Mouse (Mus musculus): ENCODE measurements around the gene Snx11. TPM values are rescaled to one million over a fixed set of nuclear protein-coding genes. Genes with fewer than 3 reads are reported as not detected.
A peak's percentile ranks its signal among the peaks of the same experiment; 100 is the strongest.

Snx11 gene
- polyA plus RNA-seq, 1 experiment from 2014 or later: 20.4 TPM

- Histone ChIP-seq H3K27me3 (no peaks in the 10 kb centered on the region), H3K36me3 (no peaks in the 10 kb centered on the region), H3K9me3 (replicated peaks) (no peaks in the 10 kb centered on the region), H3K27ac (no peak overlapping the region), H3K9ac (no peak overlapping the region), H3K4me3 (replicated peaks) (no peak overlapping the region), H3K4me1 (no peaks in the 10 kb centered on the region), H3K4me2 (no peak overlapping the region)
- 96% methylated on average over 2 of the region's 2 CpGs for WGBS
- no peak for ATAC-seq (replicated peaks; ENCODE audit: low FRiP score)
Measured at GRCm38 (mm10) chr11:96755298-96755697, 22.1 kb downstream of the Snx11 start.

- Histone ChIP-seq H3K27me3 (0 out of 2 replicates have a peak, but pooled peaks cover 2% of the 10 kb centered on the region), H3K27ac (no peak overlapping the region), H3K9ac (no peak overlapping the region), H3K4me1 (peaks cover 14% of the 10 kb centered on the region), H3K4me3 (replicated peaks) (no peak overlapping the region), H3K36me3 (no peaks in the 10 kb centered on the region), H3K4me2 (no peak overlapping the region), H3K9me3 (replicated peaks) (no peaks in the 10 kb centered on the region)
- 50% methylated on average over 3 of the region's 3 CpGs for WGBS
- ATAC-seq (replicated peaks; ENCODE audit: low FRiP score): no peak
Measured at GRCm38 (mm10) chr11:96747555-96747954, 29.8 kb downstream of the Snx11 start.

GRCm38 (mm10) chr11:96746648-96747047 is 30.7 kb downstream of the Snx11 start:
- H3K9me3 ChIP-seq (replicated peaks): no peaks in the 10 kb centered on the region
- no peaks in the 10 kb centered on the region for H3K36me3 ChIP-seq
- no peak overlapping the region for H3K4me3 ChIP-seq (replicated peaks)
- ATAC-seq (replicated peaks; ENCODE audit: low FRiP score): no peak
- no peak overlapping the region for H3K4me2 ChIP-seq
- H3K9ac ChIP-seq: no peak overlapping the region
- peaks cover 20% of the 10 kb centered on the region for H3K4me1 ChIP-seq
- H3K27me3 ChIP-seq: peaks cover 8% of the 10 kb centered on the region; the same call in 1 of the 2 replicates
- H3K27ac ChIP-seq: no peak overlapping the region
- 74% methylated on average over 6 of the region's 6 CpGs for WGBS

- WGBS: 72% methylated on average over 4 of the region's 4 CpGs
- Histone ChIP-seq H3K9ac (no peak overlapping the region), H3K4me1 (peaks cover 31% of the 10 kb centered on the region), H3K4me3 (replicated peaks) (no peak overlapping the region), H3K4me2 (no peak overlapping the region), H3K27me3 (peaks cover 18% of the 10 kb centered on the region), H3K27ac (peak overlapping the region; percentile 78), H3K9me3 (replicated peaks) (no peaks in the 10 kb centered on the region), H3K36me3 (no peaks in the 10 kb centered on the region)
- ATAC-seq (replicated peaks; ENCODE audit: low FRiP score): no peak
Measured at GRCm38 (mm10) chr11:96743891-96744290, 33.5 kb downstream of the Snx11 start.

- H3K9ac ChIP-seq: no peak overlapping the region
- no peak overlapping the region for H3K4me3 ChIP-seq (replicated peaks)
- H3K36me3 ChIP-seq: no peaks in the 10 kb centered on the region
- no peaks in the 10 kb centered on the region for H3K9me3 ChIP-seq (replicated peaks)
- peak overlapping the region; percentile 78 for H3K27ac ChIP-seq
- H3K4me1 ChIP-seq: peaks cover 35% of the 10 kb centered on the region
- 53% methylated on average over 11 of the region's 11 CpGs for WGBS
- no peak for ATAC-seq (replicated peaks; ENCODE audit: low FRiP score)
- peak overlapping the region; percentile 30; the same call in 1 of the 2 replicates for H3K4me2 ChIP-seq
- peaks cover 22% of the 10 kb centered on the region for H3K27me3 ChIP-seq
Measured at GRCm38 (mm10) chr11:96743000-96743399, 34.4 kb downstream of the Snx11 start.

- H3K9me3 ChIP-seq (replicated peaks): no peaks in the 10 kb centered on the region
- 0 out of 2 replicates have a peak overlapping the region, but pooled peaks have one; percentile 0 for H3K4me2 ChIP-seq
- peak overlapping the region; percentile 72 for H3K27ac ChIP-seq
- peaks cover 41% of the 10 kb centered on the region for H3K4me1 ChIP-seq
- no peak overlapping the region for H3K9ac ChIP-seq
- H3K27me3 ChIP-seq: peaks cover 24% of the 10 kb centered on the region
- no peak for ATAC-seq (replicated peaks; ENCODE audit: low FRiP score)
- WGBS: 23% methylated on average over 12 of the region's 12 CpGs
- no peak overlapping the region for H3K4me3 ChIP-seq (replicated peaks)
- H3K36me3 ChIP-seq: no peaks in the 10 kb centered on the region
Measured at GRCm38 (mm10) chr11:96741995-96742394, 35.4 kb downstream of the Snx11 start.

- Histone ChIP-seq H3K4me2 (peak overlapping the region; percentile 8; the same call in 1 of the 2 replicates), H3K27ac (peak overlapping the region; percentile 58), H3K36me3 (no peaks in the 10 kb centered on the region), H3K4me1 (peaks cover 53% of the 10 kb centered on the region), H3K9ac (no peak overlapping the region), H3K9me3 (replicated peaks) (no peaks in the 10 kb centered on the region), H3K27me3 (peaks cover 24% of the 10 kb centered on the region), H3K4me3 (replicated peaks) (no peak overlapping the region)
- WGBS: 62% methylated on average over 12 of the region's 12 CpGs
- no peak for ATAC-seq (replicated peaks; ENCODE audit: low FRiP score)
Measured at GRCm38 (mm10) chr11:96740796-96741195, 36.6 kb downstream of the Snx11 start.

- 57% methylated on average over 14 of the region's 14 CpGs for WGBS
- Histone ChIP-seq H3K9ac (no peak overlapping the region), H3K9me3 (replicated peaks) (no peaks in the 10 kb centered on the region), H3K4me2 (no peak overlapping the region), H3K36me3 (no peaks in the 10 kb centered on the region), H3K4me3 (replicated peaks) (no peak overlapping the region), H3K4me1 (peaks cover 63% of the 10 kb centered on the region), H3K27me3 (peaks cover 21% of the 10 kb centered on the region), H3K27ac (peak overlapping the region; percentile 67; the same call in 1 of the 2 replicates)
- ATAC-seq (replicated peaks; ENCODE audit: low FRiP score): no peak
Measured at GRCm38 (mm10) chr11:96737673-96738471, 39.5 kb downstream of the Snx11 start.

- Histone ChIP-seq H3K4me3 (replicated peaks) (peak overlapping the region; percentile 28), H3K27ac (peak overlapping the region; percentile 69), H3K9me3 (replicated peaks) (no peaks in the 10 kb centered on the region), H3K9ac (no peak overlapping the region), H3K4me2 (peak overlapping the region; percentile 58), H3K4me1 (peaks cover 69% of the 10 kb centered on the region), H3K27me3 (peaks cover 12% of the 10 kb centered on the region), H3K36me3 (no peaks in the 10 kb centered on the region)
- peak; percentile 45; the same call in 1 of the 2 replicates for ATAC-seq (replicated peaks; ENCODE audit: low FRiP score)
- 12% methylated on average over 11 of the region's 11 CpGs for WGBS
Measured at GRCm38 (mm10) chr11:96736361-96736760, 41.0 kb downstream of the Snx11 start.

GRCm38 (mm10) chr11:96735908-96736307 is 41.5 kb downstream of the Snx11 start:
- H3K4me3 ChIP-seq (replicated peaks): peak overlapping the region; percentile 28
- peak; percentile 67; the same call in 1 of the 2 replicates for ATAC-seq (replicated peaks; ENCODE audit: low FRiP score)
- H3K9me3 ChIP-seq (replicated peaks): no peaks in the 10 kb centered on the region
- peak overlapping the region; percentile 58 for H3K4me2 ChIP-seq
- H3K27me3 ChIP-seq: peaks cover 8% of the 10 kb centered on the region
- peaks cover 69% of the 10 kb centered on the region for H3K4me1 ChIP-seq
- peak overlapping the region; percentile 76 for H3K27ac ChIP-seq
- under 1% methylated on average over 19 of the region's 19 CpGs for WGBS
- H3K36me3 ChIP-seq: no peaks in the 10 kb centered on the region
- H3K9ac ChIP-seq: no peak overlapping the region

- Histone ChIP-seq H3K9me3 (replicated peaks) (no peaks in the 10 kb centered on the region), H3K4me1 (peaks cover 83% of the 10 kb centered on the region), H3K27ac (peak overlapping the region; percentile 85), H3K27me3 (no peaks in the 10 kb centered on the region; the same call in 1 of the 2 replicates), H3K4me2 (no peak overlapping the region), H3K9ac (no peak overlapping the region), H3K4me3 (replicated peaks) (no peak overlapping the region), H3K36me3 (no peaks in the 10 kb centered on the region)
- 33% methylated on average over 4 of the region's 4 CpGs for WGBS
- peak; percentile 70 for ATAC-seq (replicated peaks; ENCODE audit: low FRiP score)
Measured at GRCm38 (mm10) chr11:96732657-96733056, 44.7 kb downstream of the Snx11 start.

GRCm38 (mm10) chr11:96730327-96730726 is 47.0 kb downstream of the Snx11 start:
- no peaks in the 10 kb centered on the region for H3K36me3 ChIP-seq
- no peak overlapping the region for H3K4me3 ChIP-seq (replicated peaks)
- peak overlapping the region; percentile 70 for H3K27ac ChIP-seq
- ATAC-seq (replicated peaks; ENCODE audit: low FRiP score): no peak
- no peaks in the 10 kb centered on the region for H3K27me3 ChIP-seq
- WGBS: 37% methylated on average over 5 of the region's 5 CpGs
- peak overlapping the region; percentile 27 for H3K4me2 ChIP-seq
- H3K9me3 ChIP-seq (replicated peaks): no peaks in the 10 kb centered on the region
- peaks cover 64% of the 10 kb centered on the region for H3K4me1 ChIP-seq
- H3K9ac ChIP-seq: no peak overlapping the region
